Mouse (Mus musculus): Measurements from ENCODE around the gene Mlh3. TPM values are rescaled to one million over a fixed set of nuclear protein-coding genes. Genes with fewer than 3 reads are reported as not detected.

The Mlh3 gene
- polyA plus RNA-seq, 1 experiment = 8.1 TPM

- no peak overlapping the region for H3K27ac ChIP-seq (ENCODE audit: insufficient read depth, low read depth, low read length)
- H3K4me3 ChIP-seq (ENCODE audit: insufficient read depth, low read length) = no peak overlapping the region
- H3K4me1 ChIP-seq (ENCODE audit: control insufficient read depth, insufficient read depth, low read length) = peaks cover 8% of the 10 kb centered on the region
- TF ChIP-seq POLR2A (IDR thresholded peaks at IDR 0.05; ENCODE audit: borderline replicate concordance, low read depth, low read length) = no peak
- TF ChIP-seq CTCF (IDR thresholded peaks at IDR 0.05; ENCODE audit: low read depth, low read length) = no peak
Measured at GRCm38 (mm10) chr12:85271132-85271842, 888 bp upstream of the Mlh3 start.

GRCm38 (mm10) chr12:85269821-85270220 lies 578 bp downstream of the Mlh3 start:
- no peak overlapping the region for H3K27ac ChIP-seq (ENCODE audit: insufficient read depth, low read depth, low read length)
- H3K4me3 ChIP-seq (ENCODE audit: insufficient read depth, low read length) = peak overlapping the region; percentile 64
- TF ChIP-seq CTCF (IDR thresholded peaks at IDR 0.05; ENCODE audit: low read depth, low read length) = no peak
- no peak for TF ChIP-seq POLR2A (IDR thresholded peaks at IDR 0.05; ENCODE audit: borderline replicate concordance, low read depth, low read length)
- peaks cover 8% of the 10 kb centered on the region for H3K4me1 ChIP-seq (ENCODE audit: control insufficient read depth, insufficient read depth, low read length)

- Histone ChIP-seq H3K4me3 (ENCODE audit: insufficient read depth, low read length) (no peak overlapping the region), H3K27ac (ENCODE audit: insufficient read depth, low read depth, low read length) (no peak overlapping the region), H3K4me1 (ENCODE audit: control insufficient read depth, insufficient read depth, low read length) (peaks cover 5% of the 10 kb centered on the region)
- TF ChIP-seq CTCF (IDR thresholded peaks at IDR 0.05; ENCODE audit: low read depth, low read length) (no peak), POLR2A (IDR thresholded peaks at IDR 0.05; ENCODE audit: borderline replicate concordance, low read depth, low read length) (no peak)
Measured at GRCm38 (mm10) chr12:85266248-85266647, 4.2 kb downstream of the Mlh3 start.

GRCm38 (mm10) chr12:85264940-85265339 lies 5.5 kb downstream of the Mlh3 start:
- TF ChIP-seq POLR2A (IDR thresholded peaks at IDR 0.05; ENCODE audit: borderline replicate concordance, low read depth, low read length) (no peak), CTCF (IDR thresholded peaks at IDR 0.05; ENCODE audit: low read depth, low read length) (no peak)
- no peaks in the 10 kb centered on the region for H3K4me1 ChIP-seq (ENCODE audit: control insufficient read depth, insufficient read depth, low read length)
- H3K4me3 ChIP-seq (ENCODE audit: insufficient read depth, low read length) = no peak overlapping the region
- H3K27ac ChIP-seq (ENCODE audit: insufficient read depth, low read depth, low read length) = no peak overlapping the region

GRCm38 (mm10) chr12:85264531-85264930 lies 5.9 kb downstream of the Mlh3 start:
- Histone ChIP-seq H3K4me1 (ENCODE audit: control insufficient read depth, insufficient read depth, low read length) (no peaks in the 10 kb centered on the region), H3K4me3 (ENCODE audit: insufficient read depth, low read length) (no peak overlapping the region), H3K27ac (ENCODE audit: insufficient read depth, low read depth, low read length) (no peak overlapping the region)
- no peak for TF ChIP-seq POLR2A (IDR thresholded peaks at IDR 0.05; ENCODE audit: borderline replicate concordance, low read depth, low read length)
- TF ChIP-seq CTCF (IDR thresholded peaks at IDR 0.05; ENCODE audit: low read depth, low read length) = no peak

- H3K27ac ChIP-seq (ENCODE audit: insufficient read depth, low read depth, low read length) = no peak overlapping the region
- H3K4me3 ChIP-seq (ENCODE audit: insufficient read depth, low read length) = no peak overlapping the region
- no peak for TF ChIP-seq POLR2A (IDR thresholded peaks at IDR 0.05; ENCODE audit: borderline replicate concordance, low read depth, low read length)
- TF ChIP-seq CTCF (IDR thresholded peaks at IDR 0.05; ENCODE audit: low read depth, low read length) = no peak
- no peaks in the 10 kb centered on the region for H3K4me1 ChIP-seq (ENCODE audit: control insufficient read depth, insufficient read depth, low read length)
Measured at GRCm38 (mm10) chr12:85263190-85263589, 7.2 kb downstream of the Mlh3 start.

GRCm38 (mm10) chr12:85262489-85262888 lies 7.9 kb downstream of the Mlh3 start:
- TF ChIP-seq CTCF (IDR thresholded peaks at IDR 0.05; ENCODE audit: low read depth, low read length) (no peak), POLR2A (IDR thresholded peaks at IDR 0.05; ENCODE audit: borderline replicate concordance, low read depth, low read length) (no peak)
- H3K4me3 ChIP-seq (ENCODE audit: insufficient read depth, low read length) = no peak overlapping the region
- peaks cover 5% of the 10 kb centered on the region for H3K4me1 ChIP-seq (ENCODE audit: control insufficient read depth, insufficient read depth, low read length)
- H3K27ac ChIP-seq (ENCODE audit: insufficient read depth, low read depth, low read length) = no peak overlapping the region

- peak overlapping the region; percentile 63 for H3K27ac ChIP-seq (ENCODE audit: insufficient read depth, low read depth, low read length)
- TF ChIP-seq POLR2A (IDR thresholded peaks at IDR 0.05; ENCODE audit: borderline replicate concordance, low read depth, low read length) (no peak), CTCF (IDR thresholded peaks at IDR 0.05; ENCODE audit: low read depth, low read length) (no peak)
- peak overlapping the region; percentile 19 for H3K4me3 ChIP-seq (ENCODE audit: insufficient read depth, low read length)
Measured at GRCm38 (mm10) chr12:85257008-85257639, 13.3 kb downstream of the Mlh3 start.

GRCm38 (mm10) chr12:85256074-85256751 lies 14.2 kb downstream of the Mlh3 start:
- Histone ChIP-seq H3K4me1 (ENCODE audit: control insufficient read depth, insufficient read depth, low read length) (peaks cover 22% of the 10 kb centered on the region), H3K27ac (ENCODE audit: insufficient read depth, low read depth, low read length) (no peak overlapping the region), H3K4me3 (ENCODE audit: insufficient read depth, low read length) (no peak overlapping the region)
- no peak for TF ChIP-seq CTCF (IDR thresholded peaks at IDR 0.05; ENCODE audit: low read depth, low read length)
- no peak for TF ChIP-seq POLR2A (IDR thresholded peaks at IDR 0.05; ENCODE audit: borderline replicate concordance, low read depth, low read length)

More at GRCm38 (mm10) chr12:85257008-85257639, 13.3 kb downstream of the Mlh3 start:
- H3K4me1 ChIP-seq (ENCODE audit: control insufficient read depth, insufficient read depth, low read length) = peaks cover 22% of the 10 kb centered on the region

GRCm38 (mm10) chr12:85252083-85252482 lies 18.3 kb downstream of the Mlh3 start:
- TF ChIP-seq CTCF (IDR thresholded peaks at IDR 0.05; ENCODE audit: low read depth, low read length) (no peak), POLR2A (IDR thresholded peaks at IDR 0.05; ENCODE audit: borderline replicate concordance, low read depth, low read length) (no peak)
- no peak overlapping the region for H3K27ac ChIP-seq (ENCODE audit: insufficient read depth, low read depth, low read length)
- H3K4me3 ChIP-seq (ENCODE audit: insufficient read depth, low read length) = no peak overlapping the region
- peaks cover 17% of the 10 kb centered on the region for H3K4me1 ChIP-seq (ENCODE audit: control insufficient read depth, insufficient read depth, low read length)
